Mouse (Mus musculus) forebrain, embryonic 12.5 days (tissue): ENCODE data around the gene Atn1. TPM values are rescaled to one million over a fixed set of nuclear protein-coding genes. Genes with fewer than 3 reads are reported as not detected.
A peak's percentile ranks its signal among the peaks of the same experiment; 100 is the strongest.

Source experiments
- ATAC-seq: fragments of 200-750 bp; cut with Nextera tagmentation; 2 replicates; pipeline ENCODE4 v1.8.0; 2017; ENCODE audit warnings: moderate TSS enrichment; ENCODE audit not compliant: low FRiP score
- H3K27ac ChIP-seq: fragments of 300-500 bp; sonication (generic); 2 replicates; pipeline ENCODE4 v1.5.1; 2016; ENCODE audit warnings: mild to moderate bottlenecking
- H3K27me3 ChIP-seq: fragments of 300-500 bp; sonication (generic); 2 replicates; pipeline ENCODE4 v1.6.1; 2016; ENCODE audit warnings: mild to moderate bottlenecking
- H3K36me3 ChIP-seq: fragments of 300-500 bp; sonication (generic); replicated peaks from 2 replicates; pipeline ENCODE4 v1.6.1; 2016; ENCODE audit warnings: mild to moderate bottlenecking
- H3K4me1 ChIP-seq: fragments of 300-500 bp; sonication (generic); 2 replicates; pipeline ENCODE4 v1.6.1; 2016
- H3K4me2 ChIP-seq: fragments of 300-500 bp; sonication (generic); 2 replicates; pipeline ENCODE4 v1.6.1; 2016; ENCODE audit warnings: mild to moderate bottlenecking, moderate library complexity
- H3K4me3 ChIP-seq: fragments of 300-500 bp; sonication (generic); replicated peaks from 2 replicates; pipeline ENCODE4 v1.5.1; 2016; ENCODE audit warnings: mild to moderate bottlenecking
- H3K9ac ChIP-seq: fragments of 300-500 bp; sonication (generic); 2 replicates; pipeline ENCODE4 v1.6.1; 2016; ENCODE audit warnings: mild to moderate bottlenecking
- H3K9me3 ChIP-seq: fragments of 300-500 bp; sonication (generic); 2 replicates; pipeline ENCODE4 v1.6.1; 2016
- WGBS: fragments of 180-500 bp; shearing (Covaris S2); methylation state at CpG from one replicate; pipeline ENCODE4 v1.1.7; 2016; 5-methylcytosine and 5-hydroxymethylcytosine counted together
- polyA plus RNA-seq: library from polyadenylated mRNA; unstranded; fragments of >200 nt; fragmentation: Nextera tagmentation; extraction: Ambion mirVana; gene quantifications from 2 replicates; pipeline ENCODE4 v1.2.1, GENCODE M21; 2016

Atn1 gene
- polyA plus RNA-seq, 1 experiment from 2014 or later = 17.6 TPM

- no peaks in the 10 kb centered on the region for H3K27me3 ChIP-seq
- no peak overlapping the region for H3K9ac ChIP-seq
- no peaks in the 10 kb centered on the region for H3K9me3 ChIP-seq
- H3K4me1 ChIP-seq = peaks cover 5% of the 10 kb centered on the region; the same call in 1 of the 2 replicates
- no peaks in the 10 kb centered on the region for H3K36me3 ChIP-seq
- no peak overlapping the region for H3K27ac ChIP-seq
- no peak overlapping the region for H3K4me2 ChIP-seq
- no peak for ATAC-seq
- WGBS = 57% methylated on average over 8 of the region's 8 CpGs
- no peak overlapping the region for H3K4me3 ChIP-seq
These were observed 30.6 kb upstream of the Atn1 start for GRCm38 (mm10) chr6:124786756-124787420.

GRCm38 (mm10) chr6:124782436-124782835 is 26.1 kb upstream of the Atn1 start:
- H3K9ac ChIP-seq = no peak overlapping the region
- peaks cover 11% of the 10 kb centered on the region for H3K27me3 ChIP-seq
- ATAC-seq = no peak
- WGBS = 26% methylated on average over 6 of the region's 6 CpGs
- H3K4me2 ChIP-seq = 0 out of 2 replicates have a peak overlapping the region, but pooled peaks have one; percentile 27
- H3K36me3 ChIP-seq = no peaks in the 10 kb centered on the region
- no peak overlapping the region for H3K4me3 ChIP-seq
- peaks cover 20% of the 10 kb centered on the region for H3K4me1 ChIP-seq
- H3K27ac ChIP-seq = no peak overlapping the region
- no peaks in the 10 kb centered on the region for H3K9me3 ChIP-seq

- H3K4me3 ChIP-seq = no peak overlapping the region
- peaks cover 11% of the 10 kb centered on the region for H3K27me3 ChIP-seq
- H3K4me1 ChIP-seq = peaks cover 20% of the 10 kb centered on the region
- ATAC-seq = no peak
- no peak overlapping the region for H3K4me2 ChIP-seq
- H3K9ac ChIP-seq = no peak overlapping the region
- no peaks in the 10 kb centered on the region for H3K9me3 ChIP-seq
- 88% methylated on average over 7 of the region's 7 CpGs for WGBS
- no peaks in the 10 kb centered on the region for H3K36me3 ChIP-seq
- no peak overlapping the region for H3K27ac ChIP-seq
These were observed 24.6 kb upstream of the Atn1 start for GRCm38 (mm10) chr6:124780917-124781316.

GRCm38 (mm10) chr6:124779984-124780416 is 23.7 kb upstream of the Atn1 start:
- Histone ChIP-seq H3K9ac (peak overlapping the region; percentile 44), H3K4me3 (peak overlapping the region; percentile 39), H3K27me3 (peaks cover 11% of the 10 kb centered on the region), H3K36me3 (no peaks in the 10 kb centered on the region), H3K9me3 (no peaks in the 10 kb centered on the region), H3K4me1 (peaks cover 20% of the 10 kb centered on the region), H3K4me2 (peak overlapping the region; percentile 67), H3K27ac (no peak overlapping the region)
- ATAC-seq = peak; percentile 16; the same call in 1 of the 2 replicates
- 4% methylated on average over 10 of the region's 10 CpGs for WGBS

GRCm38 (mm10) chr6:124779222-124779983 is 23.1 kb upstream of the Atn1 start, which contains the start of gene Lrrc23:
TSS of gene Lrrc23 (minus strand) at chr6:124779727.
- WGBS = 1% methylated on average over 23 of the region's 23 CpGs
- peak within 1 kb of the TSS; percentile 39 for H3K4me3 ChIP-seq
- H3K36me3 ChIP-seq = no peaks in the 10 kb centered on the region
- H3K4me1 ChIP-seq = peaks cover 20% of the 10 kb centered on the region
- peak within 1 kb of the TSS; percentile 44 for H3K9ac ChIP-seq
- 0 out of 2 replicates have a peak within 1 kb of the TSS, but pooled peaks have one; percentile 53 for H3K27ac ChIP-seq
- H3K27me3 ChIP-seq = peaks cover 11% of the 10 kb centered on the region
- H3K4me2 ChIP-seq = peak within 1 kb of the TSS; percentile 67
- peak; percentile 64 for ATAC-seq
- H3K9me3 ChIP-seq = no peaks in the 10 kb centered on the region

GRCm38 (mm10) chr6:124770511-124770910 is 14.2 kb upstream of the Atn1 start:
- Histone ChIP-seq H3K4me2 (no peak overlapping the region), H3K27ac (no peak overlapping the region), H3K27me3 (peaks cover 38% of the 10 kb centered on the region), H3K4me1 (peaks cover 24% of the 10 kb centered on the region), H3K9me3 (no peaks in the 10 kb centered on the region), H3K36me3 (no peaks in the 10 kb centered on the region), H3K9ac (no peak overlapping the region), H3K4me3 (no peak overlapping the region)
- no peak for ATAC-seq
- 84% methylated on average over 15 of the region's 15 CpGs for WGBS

GRCm38 (mm10) chr6:124770013-124770412 is 13.7 kb upstream of the Atn1 start:
- Histone ChIP-seq H3K4me3 (peak overlapping the region; percentile 40), H3K36me3 (no peaks in the 10 kb centered on the region), H3K27me3 (peaks cover 38% of the 10 kb centered on the region), H3K9ac (peak overlapping the region; percentile 62), H3K4me2 (peak overlapping the region; percentile 65), H3K4me1 (peaks cover 24% of the 10 kb centered on the region), H3K27ac (no peak overlapping the region), H3K9me3 (no peaks in the 10 kb centered on the region)
- no peak for ATAC-seq
- WGBS = 71% methylated on average over 7 of the region's 7 CpGs

- Histone ChIP-seq H3K27me3 (peaks cover 38% of the 10 kb centered on the region), H3K36me3 (no peaks in the 10 kb centered on the region), H3K4me2 (peak within 1 kb of the TSS; percentile 65), H3K9ac (peak within 1 kb of the TSS; percentile 62), H3K27ac (no peak within 1 kb of the TSS), H3K4me1 (peaks cover 24% of the 10 kb centered on the region), H3K9me3 (no peaks in the 10 kb centered on the region), H3K4me3 (peak within 1 kb of the TSS; percentile 40)
- under 1% methylated on average over 49 of the region's 54 CpGs for WGBS
- peak; percentile 85 for ATAC-seq
These were observed 12.9 kb upstream of the Atn1 start, which contains the start of gene Eno2 for GRCm38 (mm10) chr6:124769101-124769765. TSS of gene Eno2 (minus strand) at chr6:124769673.

- Histone ChIP-seq H3K27me3 (peaks cover 38% of the 10 kb centered on the region), H3K4me3 (peak overlapping the region; percentile 40), H3K4me1 (peaks cover 24% of the 10 kb centered on the region), H3K27ac (no peak overlapping the region), H3K36me3 (no peaks in the 10 kb centered on the region), H3K4me2 (peak overlapping the region; percentile 65), H3K9ac (no peak overlapping the region), H3K9me3 (no peaks in the 10 kb centered on the region)
- peak; percentile 24; the same call in 1 of the 2 replicates for ATAC-seq
- 3% methylated on average over 9 of the region's 9 CpGs for WGBS
These were observed 12.3 kb upstream of the Atn1 start for GRCm38 (mm10) chr6:124768704-124769044.

- H3K9me3 ChIP-seq = no peaks in the 10 kb centered on the region
- WGBS = 19% methylated on average over 19 of the region's 19 CpGs
- H3K27me3 ChIP-seq = peaks cover 38% of the 10 kb centered on the region
- H3K4me2 ChIP-seq = peak overlapping the region; percentile 65
- H3K36me3 ChIP-seq = no peaks in the 10 kb centered on the region
- 0 out of 2 replicates have a peak overlapping the region, but pooled peaks have one; percentile 10 for H3K27ac ChIP-seq
- ATAC-seq = 0 out of 2 replicates have a peak, but pooled peaks have one; percentile 53
- H3K4me1 ChIP-seq = peaks cover 24% of the 10 kb centered on the region
- peak overlapping the region; percentile 40 for H3K4me3 ChIP-seq
- H3K9ac ChIP-seq = no peak overlapping the region
These were observed 11.8 kb upstream of the Atn1 start for GRCm38 (mm10) chr6:124767920-124768703.

- no peaks in the 10 kb centered on the region for H3K36me3 ChIP-seq
- H3K9me3 ChIP-seq = no peaks in the 10 kb centered on the region
- H3K9ac ChIP-seq = no peak overlapping the region
- H3K27me3 ChIP-seq = peaks cover 38% of the 10 kb centered on the region
- no peak overlapping the region for H3K4me2 ChIP-seq
- 0 out of 2 replicates have a peak overlapping the region, but pooled peaks have one; percentile 10 for H3K27ac ChIP-seq
- ATAC-seq = no peak
- H3K4me3 ChIP-seq = no peak overlapping the region
- peaks cover 24% of the 10 kb centered on the region for H3K4me1 ChIP-seq
- WGBS = 27% methylated on average over 4 of the region's 4 CpGs
These were observed 11.2 kb upstream of the Atn1 start for GRCm38 (mm10) chr6:124767536-124767919.
